Mouse (Mus musculus) erythroblast, embryonic 14.5 days (primary cell): ENCODE data around the gene Olfr288. TPM values are rescaled to one million over a fixed set of nuclear protein-coding genes. Genes with fewer than 3 reads are reported as not detected.

ENCODE experiments used
- H3K27me3 ChIP-seq: 2 replicates; pipeline ENCODE4 v1.6.1; 2012; ENCODE audit warnings: inconsistent platforms; ENCODE audit not compliant: control insufficient read depth
- H3K36me3 ChIP-seq: 2 replicates; pipeline ENCODE4 v1.6.1; 2012; ENCODE audit warnings: mild to moderate bottlenecking, inconsistent platforms; ENCODE audit not compliant: control insufficient read depth
- H3K4me1 ChIP-seq: 2 replicates; pipeline ENCODE4 v1.6.1; 2012; ENCODE audit warnings: inconsistent platforms; ENCODE audit not compliant: control insufficient read depth
- H3K4me3 ChIP-seq: replicated peaks from 2 replicates; pipeline ENCODE3; 2012; ENCODE audit warnings: moderate library complexity, mild to moderate bottlenecking, inconsistent platforms
- H3K9me3 ChIP-seq: 2 replicates; pipeline ENCODE4 v1.6.1; 2012; ENCODE audit warnings: low read length, inconsistent platforms, mixed read lengths; ENCODE audit not compliant: control insufficient read depth
- GATA1 ChIP-seq: IDR thresholded peaks from 2 replicates; pipeline ENCODE4 v1.6.1; 2012; ENCODE audit warnings: low read length, inconsistent platforms, mixed read lengths
- TAL1 ChIP-seq: IDR thresholded peaks from 3 replicates; pipeline ENCODE4 v1.6.1; 2012; ENCODE audit warnings: low read length, inconsistent platforms, mixed read lengths
- polyA plus RNA-seq: library from polyadenylated mRNA; stranded (reverse); fragments of >175 nt; gene quantifications from 2 replicates; pipeline ENCODE4 v1.2.3, GENCODE M21; 2012

Olfr288 gene
- polyA plus RNA-seq, 1 experiment = not detected

DNA sequence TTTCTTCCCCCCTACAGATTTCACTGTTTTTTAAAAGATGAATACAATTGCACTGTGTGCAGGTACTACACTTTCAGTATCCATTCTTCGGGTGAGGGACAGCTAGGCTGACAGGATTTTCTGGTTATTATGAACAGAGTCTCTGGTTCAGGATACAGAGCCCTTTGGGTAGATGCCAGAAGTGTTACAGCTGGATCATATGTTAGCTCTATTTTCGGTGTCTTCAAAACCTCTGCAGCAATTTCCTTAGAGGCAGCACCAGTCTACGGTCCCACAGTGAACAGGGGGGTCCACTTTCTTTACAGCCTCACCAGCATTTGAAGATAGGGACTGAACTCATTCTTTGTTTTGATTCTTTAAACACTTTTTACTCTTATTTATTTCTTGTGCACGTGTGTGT lies 10.9 kb downstream of the Olfr288 start:
- Histone ChIP-seq H3K4me1 (peaks cover 11% of the 10 kb centered on the region), H3K36me3 (no peaks in the 10 kb centered on the region), H3K27me3 (peaks cover 27% of the 10 kb centered on the region), H3K4me3 (no peak overlapping the region), H3K9me3 (no peaks in the 10 kb centered on the region)
- TF ChIP-seq TAL1 = no peak
- no peak for TF ChIP-seq GATA1

- Histone ChIP-seq H3K36me3 (no peaks in the 10 kb centered on the region), H3K4me1 (peaks cover 11% of the 10 kb centered on the region), H3K9me3 (no peaks in the 10 kb centered on the region), H3K4me3 (no peak overlapping the region), H3K27me3 (peaks cover 39% of the 10 kb centered on the region)
- no peak for TF ChIP-seq GATA1
- no peak for TF ChIP-seq TAL1
These were observed 13.3 kb downstream of the Olfr288 start for GRCm38 (mm10) chr15:98181856-98182570.

- peaks cover 11% of the 10 kb centered on the region for H3K4me1 ChIP-seq
- H3K9me3 ChIP-seq = no peaks in the 10 kb centered on the region
- peak overlapping the region; percentile 61 for H3K4me3 ChIP-seq
- no peaks in the 10 kb centered on the region for H3K36me3 ChIP-seq
- peaks cover 44% of the 10 kb centered on the region for H3K27me3 ChIP-seq
- peak; percentile 44 for TF ChIP-seq GATA1
- no peak for TF ChIP-seq TAL1
These were observed 14.1 kb downstream of the Olfr288 start for GRCm38 (mm10) chr15:98181132-98181711.

- Histone ChIP-seq H3K4me3 (peak overlapping the region; percentile 61), H3K9me3 (no peaks in the 10 kb centered on the region), H3K27me3 (peaks cover 44% of the 10 kb centered on the region)
These were observed 14.7 kb downstream of the Olfr288 start for GRCm38 (mm10) chr15:98180567-98181131.

GRCm38 (mm10) chr15:98177320-98177719 lies 18.0 kb downstream of the Olfr288 start:
- Histone ChIP-seq H3K9me3 (no peaks in the 10 kb centered on the region), H3K27me3 (peaks cover 53% of the 10 kb centered on the region), H3K4me3 (no peak overlapping the region), H3K4me1 (peaks cover 11% of the 10 kb centered on the region), H3K36me3 (no peaks in the 10 kb centered on the region)
- no peak for TF ChIP-seq TAL1
- TF ChIP-seq GATA1 = no peak

More at GRCm38 (mm10) chr15:98180567-98181131, 14.7 kb downstream of the Olfr288 start:
- TF ChIP-seq GATA1 (no peak), TAL1 (no peak)
- H3K4me1 ChIP-seq = peaks cover 11% of the 10 kb centered on the region
- no peaks in the 10 kb centered on the region for H3K36me3 ChIP-seq

DNA sequence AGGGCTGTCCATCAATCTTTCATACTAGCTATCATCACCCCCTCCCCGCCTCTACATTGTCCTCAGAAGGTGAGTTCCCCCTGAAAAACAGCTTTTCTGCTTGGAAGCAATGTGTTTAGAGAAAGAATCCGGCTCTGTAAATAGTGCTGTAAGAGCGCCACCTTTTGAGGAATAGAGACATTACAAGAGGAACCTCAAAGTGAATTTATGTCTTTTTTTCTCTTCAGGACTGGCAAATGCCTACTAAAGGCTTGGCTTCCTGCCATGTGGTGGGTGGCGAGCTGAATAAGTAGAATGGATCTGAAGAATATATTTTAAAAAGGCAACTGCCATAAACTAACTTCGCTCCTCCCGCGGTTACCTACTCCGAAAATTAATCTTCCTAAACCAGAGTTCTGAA lies 21.5 kb downstream of the Olfr288 start:
- Histone ChIP-seq H3K9me3 (no peaks in the 10 kb centered on the region), H3K36me3 (no peaks in the 10 kb centered on the region), H3K27me3 (peaks cover 56% of the 10 kb centered on the region), H3K4me1 (no peaks in the 10 kb centered on the region), H3K4me3 (no peak overlapping the region)
- TF ChIP-seq GATA1 (no peak), TAL1 (no peak)

- H3K27me3 ChIP-seq = peaks cover 67% of the 10 kb centered on the region
- no peaks in the 10 kb centered on the region for H3K36me3 ChIP-seq
- peaks cover 2% of the 10 kb centered on the region; the same call in 1 of the 2 replicates for H3K9me3 ChIP-seq
- peaks cover 2% of the 10 kb centered on the region for H3K4me1 ChIP-seq
- no peak overlapping the region for H3K4me3 ChIP-seq
- TF ChIP-seq TAL1 (no peak), GATA1 (no peak)
These were observed 23.2 kb downstream of the Olfr288 start for GRCm38 (mm10) chr15:98172113-98172512.

GRCm38 (mm10) chr15:98170917-98171316 lies 24.4 kb downstream of the Olfr288 start:
- peaks cover 2% of the 10 kb centered on the region; the same call in 1 of the 2 replicates for H3K9me3 ChIP-seq
- no peaks in the 10 kb centered on the region for H3K36me3 ChIP-seq
- peaks cover 2% of the 10 kb centered on the region for H3K4me1 ChIP-seq
- TF ChIP-seq TAL1 = no peak
- TF ChIP-seq GATA1 = no peak
- H3K4me3 ChIP-seq = no peak overlapping the region
- peaks cover 74% of the 10 kb centered on the region for H3K27me3 ChIP-seq

- Histone ChIP-seq H3K4me3 (no peak overlapping the region), H3K4me1 (peaks cover 2% of the 10 kb centered on the region), H3K9me3 (peaks cover 2% of the 10 kb centered on the region; the same call in 1 of the 2 replicates), H3K27me3 (peaks cover 80% of the 10 kb centered on the region), H3K36me3 (no peaks in the 10 kb centered on the region)
- TF ChIP-seq GATA1 (no peak), TAL1 (no peak)
These were observed 25.0 kb downstream of the Olfr288 start for GRCm38 (mm10) chr15:98170365-98170764.
